Mouse (Mus musculus): Measurements from ENCODE around the gene Shank2. TPM values are rescaled to one million over a fixed set of nuclear protein-coding genes. Genes with fewer than 3 reads are reported as not detected.
A peak's percentile ranks its signal among the peaks of the same experiment; 100 is the strongest.

Gene Shank2
- polyA plus RNA-seq, 1 experiment from 2014 or later: 9.7 TPM

- Histone ChIP-seq H3K27ac (ENCODE audit: low read length) (no peak overlapping the region), H3K36me3 (ENCODE audit: control insufficient read depth, insufficient read depth) (peaks cover 27% of the 10 kb centered on the region), H3K9ac (replicated peaks; ENCODE audit: low read depth, low read length) (no peak overlapping the region), H3K4me2 (ENCODE audit: low read length) (no peak overlapping the region), H3K27me3 (replicated peaks; ENCODE audit: control insufficient read depth, insufficient read depth, low read length) (no peaks in the 10 kb centered on the region), H3K4me1 (replicated peaks; ENCODE audit: control insufficient read depth, insufficient read depth, low read length) (peaks cover 8% of the 10 kb centered on the region; the same call in 1 of the 2 replicates), H3K9me3 (ENCODE audit: control insufficient read depth, low read length) (no peaks in the 10 kb centered on the region), H3K4me3 (replicated peaks; ENCODE audit: low read length) (no peak overlapping the region)
- WGBS: 45% methylated on average over 13 of the region's 13 CpGs
- peak; percentile 87 for ATAC-seq
Observed at GRCm38 (mm10) chr7:144449637-144450570, 448.2 kb downstream of the Shank2 start.

- no peak for ATAC-seq
- no peaks in the 10 kb centered on the region for H3K27me3 ChIP-seq (replicated peaks; ENCODE audit: control insufficient read depth, insufficient read depth, low read length)
- WGBS: 88% methylated on average over 9 of the region's 9 CpGs
- H3K4me2 ChIP-seq (ENCODE audit: low read length): no peak overlapping the region
- no peak overlapping the region for H3K27ac ChIP-seq (ENCODE audit: low read length)
- H3K36me3 ChIP-seq (ENCODE audit: control insufficient read depth, insufficient read depth): peaks cover 27% of the 10 kb centered on the region
- no peak overlapping the region for H3K4me3 ChIP-seq (replicated peaks; ENCODE audit: low read length)
- H3K9me3 ChIP-seq (ENCODE audit: control insufficient read depth, low read length): no peaks in the 10 kb centered on the region
- peaks cover 8% of the 10 kb centered on the region; the same call in 1 of the 2 replicates for H3K4me1 ChIP-seq (replicated peaks; ENCODE audit: control insufficient read depth, insufficient read depth, low read length)
- no peak overlapping the region for H3K9ac ChIP-seq (replicated peaks; ENCODE audit: low read depth, low read length)
Observed at GRCm38 (mm10) chr7:144450661-144451060, 448.9 kb downstream of the Shank2 start.

- H3K27me3 ChIP-seq (replicated peaks; ENCODE audit: control insufficient read depth, insufficient read depth, low read length): no peaks in the 10 kb centered on the region
- ATAC-seq: no peak
- no peaks in the 10 kb centered on the region for H3K9me3 ChIP-seq (ENCODE audit: control insufficient read depth, low read length)
- peaks cover 64% of the 10 kb centered on the region for H3K36me3 ChIP-seq (ENCODE audit: control insufficient read depth, insufficient read depth)
- WGBS: 81% methylated on average over 1 of the region's 1 CpGs
- H3K4me2 ChIP-seq (ENCODE audit: low read length): no peak overlapping the region
- no peak overlapping the region for H3K9ac ChIP-seq (replicated peaks; ENCODE audit: low read depth, low read length)
- no peaks in the 10 kb centered on the region for H3K4me1 ChIP-seq (replicated peaks; ENCODE audit: control insufficient read depth, insufficient read depth, low read length)
- H3K4me3 ChIP-seq (replicated peaks; ENCODE audit: low read length): no peak overlapping the region
- H3K27ac ChIP-seq (ENCODE audit: low read length): no peak overlapping the region
Observed at GRCm38 (mm10) chr7:144458881-144459280, 457.2 kb downstream of the Shank2 start.

- Histone ChIP-seq H3K36me3 (ENCODE audit: control insufficient read depth, insufficient read depth) (peaks cover 53% of the 10 kb centered on the region), H3K9me3 (ENCODE audit: control insufficient read depth, low read length) (no peaks in the 10 kb centered on the region), H3K4me2 (ENCODE audit: low read length) (no peak overlapping the region), H3K4me3 (replicated peaks; ENCODE audit: low read length) (no peak overlapping the region), H3K9ac (replicated peaks; ENCODE audit: low read depth, low read length) (no peak overlapping the region), H3K4me1 (replicated peaks; ENCODE audit: control insufficient read depth, insufficient read depth, low read length) (no peaks in the 10 kb centered on the region), H3K27ac (ENCODE audit: low read length) (no peak overlapping the region), H3K27me3 (replicated peaks; ENCODE audit: control insufficient read depth, insufficient read depth, low read length) (no peaks in the 10 kb centered on the region)
- no peak for ATAC-seq
- 94% methylated on average over 6 of the region's 6 CpGs for WGBS
Observed at GRCm38 (mm10) chr7:144461246-144461902, 459.6 kb downstream of the Shank2 start.

- no peak for ATAC-seq
- WGBS: 87% methylated on average over 7 of the region's 7 CpGs
- peaks cover 45% of the 10 kb centered on the region for H3K36me3 ChIP-seq (ENCODE audit: control insufficient read depth, insufficient read depth)
- no peak overlapping the region for H3K4me2 ChIP-seq (ENCODE audit: low read length)
- H3K4me1 ChIP-seq (replicated peaks; ENCODE audit: control insufficient read depth, insufficient read depth, low read length): no peaks in the 10 kb centered on the region
- H3K27me3 ChIP-seq (replicated peaks; ENCODE audit: control insufficient read depth, insufficient read depth, low read length): no peaks in the 10 kb centered on the region
- H3K9ac ChIP-seq (replicated peaks; ENCODE audit: low read depth, low read length): no peak overlapping the region
- H3K27ac ChIP-seq (ENCODE audit: low read length): no peak overlapping the region
- H3K4me3 ChIP-seq (replicated peaks; ENCODE audit: low read length): no peak overlapping the region
- no peaks in the 10 kb centered on the region for H3K9me3 ChIP-seq (ENCODE audit: control insufficient read depth, low read length)
Observed at GRCm38 (mm10) chr7:144462577-144462976, 460.8 kb downstream of the Shank2 start.

- Histone ChIP-seq H3K36me3 (ENCODE audit: control insufficient read depth, insufficient read depth) (no peaks in the 10 kb centered on the region; the same call in 1 of the 2 replicates), H3K27me3 (replicated peaks; ENCODE audit: control insufficient read depth, insufficient read depth, low read length) (no peaks in the 10 kb centered on the region), H3K4me1 (replicated peaks; ENCODE audit: control insufficient read depth, insufficient read depth, low read length) (peaks cover 19% of the 10 kb centered on the region), H3K4me3 (replicated peaks; ENCODE audit: low read length) (no peak overlapping the region), H3K9me3 (ENCODE audit: control insufficient read depth, low read length) (no peaks in the 10 kb centered on the region), H3K27ac (ENCODE audit: low read length) (no peak overlapping the region), H3K9ac (replicated peaks; ENCODE audit: low read depth, low read length) (no peak overlapping the region), H3K4me2 (ENCODE audit: low read length) (no peak overlapping the region)
- WGBS: 95% methylated on average over 5 of the region's 5 CpGs
- ATAC-seq: no peak
Observed at GRCm38 (mm10) chr7:144468741-144469140, 467.0 kb downstream of the Shank2 start.

GRCm38 (mm10) chr7:144469181-144469641 lies 467.5 kb downstream of the Shank2 start:
- H3K4me1 ChIP-seq (replicated peaks; ENCODE audit: control insufficient read depth, insufficient read depth, low read length): peaks cover 19% of the 10 kb centered on the region
- H3K9ac ChIP-seq (replicated peaks; ENCODE audit: low read depth, low read length): peak overlapping the region; percentile 96
- H3K27me3 ChIP-seq (replicated peaks; ENCODE audit: control insufficient read depth, insufficient read depth, low read length): no peaks in the 10 kb centered on the region
- H3K4me2 ChIP-seq (ENCODE audit: low read length): peak overlapping the region; percentile 89
- no peaks in the 10 kb centered on the region; the same call in 1 of the 2 replicates for H3K36me3 ChIP-seq (ENCODE audit: control insufficient read depth, insufficient read depth)
- H3K9me3 ChIP-seq (ENCODE audit: control insufficient read depth, low read length): no peaks in the 10 kb centered on the region
- 13% methylated on average over 4 of the region's 4 CpGs for WGBS
- H3K4me3 ChIP-seq (replicated peaks; ENCODE audit: low read length): peak overlapping the region; percentile 99
- no peak for ATAC-seq
- no peak overlapping the region for H3K27ac ChIP-seq (ENCODE audit: low read length)

GRCm38 (mm10) chr7:144469908-144470544 lies 468.3 kb downstream of the Shank2 start:
- no peaks in the 10 kb centered on the region for H3K9me3 ChIP-seq (ENCODE audit: control insufficient read depth, low read length)
- peak overlapping the region; percentile 96 for H3K9ac ChIP-seq (replicated peaks; ENCODE audit: low read depth, low read length)
- peaks cover 19% of the 10 kb centered on the region for H3K4me1 ChIP-seq (replicated peaks; ENCODE audit: control insufficient read depth, insufficient read depth, low read length)
- H3K4me2 ChIP-seq (ENCODE audit: low read length): peak overlapping the region; percentile 89
- no peak; the same call in 1 of the 2 replicates for ATAC-seq
- peak overlapping the region; percentile 64 for H3K27ac ChIP-seq (ENCODE audit: low read length)
- no peaks in the 10 kb centered on the region for H3K27me3 ChIP-seq (replicated peaks; ENCODE audit: control insufficient read depth, insufficient read depth, low read length)
- no peaks in the 10 kb centered on the region for H3K36me3 ChIP-seq (ENCODE audit: control insufficient read depth, insufficient read depth)
- H3K4me3 ChIP-seq (replicated peaks; ENCODE audit: low read length): peak overlapping the region; percentile 99
- under 1% methylated on average over 31 of the region's 31 CpGs for WGBS
